ENCODE assay signal across 9 mouse cellular contexts in the genomic region with DNA sequence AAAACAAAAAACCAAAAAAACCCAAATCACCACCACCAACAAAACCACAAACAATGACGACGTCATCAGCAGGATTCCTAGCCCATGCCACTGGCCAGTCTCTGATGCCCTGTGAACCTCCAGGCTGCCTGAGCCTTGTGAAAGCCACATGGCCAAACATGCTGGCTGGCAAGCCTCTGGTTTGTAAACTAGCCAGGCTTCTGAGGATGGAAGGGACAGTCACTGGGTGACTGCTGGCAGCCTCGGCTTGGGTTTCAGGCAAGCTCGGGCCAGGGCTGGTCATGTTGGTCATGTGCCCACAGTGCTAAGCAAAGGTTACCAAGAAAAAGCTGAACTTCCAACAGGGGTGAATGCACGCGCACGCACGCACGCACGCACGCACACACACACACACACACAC. TPM values are rescaled to one million over a fixed set of nuclear protein-coding genes. Genes with fewer than 3 reads are reported as not detected.
DNase-seq lines count a peak whose midpoint lies in the region; ATAC-seq and TF ChIP-seq lines count a peak whose summit lies in the region.
"Had no signal": no experiment of that assay in that cellular context is flagged by ENCODE, and none has a peak within 500 bp of the region (broad histone marks: within the 10 kb centered on the region; RNA-seq: fewer than 3 reads in every experiment).

No protein-coding gene starts in this region.

- no peaks in the 10 kb centered on the region for H3K4me1 ChIP-seq in heart, embryonic 11.5 days (ENCODE audit: control insufficient read depth, insufficient read depth, low read length)
- H3K4me1 ChIP-seq in stomach, embryonic 15.5 days: no peaks in the 10 kb centered on the region
- H3K4me1 ChIP-seq in limb, embryonic 10.5 days: peaks cover 14% of the 10 kb centered on the region

- 82% methylated on average over 11 of the region's 11 CpGs for WGBS in heart, embryonic 11.5 days (ENCODE audit: insufficient replicate concordance)
- WGBS in stomach, embryonic 15.5 days: 80% methylated on average over 11 of the region's 11 CpGs
- WGBS in limb, embryonic 10.5 days: 90% methylated on average over 11 of the region's 11 CpGs

- H3K4me3 ChIP-seq in heart, embryonic 11.5 days (ENCODE audit: low read depth, low read length): no peak overlapping the region
- H3K4me3 ChIP-seq in gastrocnemius, adult 2 months: no peak overlapping the region
- H3K4me3 ChIP-seq in stomach, embryonic 15.5 days (replicated peaks): no peak overlapping the region
- no peak overlapping the region for H3K4me3 ChIP-seq in limb, embryonic 10.5 days

- intact Hi-C loops in gastrocnemius, adult 2 months (cut with DNase I): loop anchor here (5.0 kb wide), 1 partner anchor 246 kb away; no protein-coding TSS in a partner anchor

- TF ChIP-seq CTCF in gastrocnemius, adult 2 months (IDR thresholded peaks at IDR 0.05): no peak

- no peak overlapping the region for H3K27ac ChIP-seq in heart, embryonic 11.5 days (ENCODE audit: low read depth, low read length)
- peak overlapping the region; percentile 81 for H3K27ac ChIP-seq in gastrocnemius, adult 2 months
- no peak overlapping the region for H3K27ac ChIP-seq in stomach, embryonic 15.5 days
- H3K27ac ChIP-seq in limb, embryonic 10.5 days: no peak overlapping the region
- H3K27ac ChIP-seq: macrophage had no signal

- H3K36me3 ChIP-seq in heart, embryonic 11.5 days (ENCODE audit: control insufficient read depth, insufficient read depth, low read length): peaks cover 56% of the 10 kb centered on the region
- peaks cover 70% of the 10 kb centered on the region for H3K36me3 ChIP-seq in stomach, embryonic 15.5 days
- H3K36me3 ChIP-seq in limb, embryonic 10.5 days: peaks cover 99% of the 10 kb centered on the region

- no peak for ATAC-seq in heart, embryonic 11.5 days (replicated peaks; ENCODE audit: insufficient number of reproducible peaks, low FRiP score, low TSS enrichment)
- ATAC-seq in stomach, embryonic 15.5 days (ENCODE audit: insufficient read depth, low FRiP score, low read depth): peak; percentile 34; the same call in 1 of the 2 replicates
- no peak for ATAC-seq in megakaryocyte, adult 5-6 weeks (ENCODE audit: poor library complexity, severe bottlenecking)

- no peaks in the 10 kb centered on the region for H3K9me3 ChIP-seq in heart, embryonic 11.5 days (replicated peaks; ENCODE audit: control insufficient read depth, low read length)
- no peaks in the 10 kb centered on the region for H3K9me3 ChIP-seq in stomach, embryonic 15.5 days
- H3K9me3 ChIP-seq in limb, embryonic 10.5 days (replicated peaks): no peaks in the 10 kb centered on the region

- peak; percentile 80 to 87 for DNase-seq in heart, adult 18-20 months
- peak; percentile 48 for DNase-seq in right cerebral cortex, adult 18-20 months
- DNase-seq in right cerebral cortex, postnatal 4 days: no peak
- DNase-seq in gastrocnemius, adult 2 months: peak; percentile 95
- DNase-seq in limb, embryonic 10.5 days (ENCODE audit: low spot score): no peak

- no peak overlapping the region for H3K9ac ChIP-seq in heart, embryonic 11.5 days (ENCODE audit: low read depth, low read length)
- no peak overlapping the region for H3K9ac ChIP-seq in stomach, embryonic 15.5 days

- no peak overlapping the region for H3K4me2 ChIP-seq in heart, embryonic 11.5 days
- no peak overlapping the region for H3K4me2 ChIP-seq in stomach, embryonic 15.5 days

- H3K27me3 ChIP-seq in heart, embryonic 11.5 days (ENCODE audit: control insufficient read depth, insufficient read depth, low read length): no peaks in the 10 kb centered on the region
- H3K27me3 ChIP-seq in stomach, embryonic 15.5 days (replicated peaks): no peaks in the 10 kb centered on the region
- H3K27me3 ChIP-seq in limb, embryonic 10.5 days (ENCODE audit: low read depth, poor library complexity, severe bottlenecking): no peaks in the 10 kb centered on the region

RNA-seq across cellular contexts. Expression of gene Rflna, which starts 18.3 kb away (rescaled TPM):
- total RNA-seq in heart, adult 18-20 months (2021): under 1 TPM; 0.18 to 0.20 TPM
- polyA plus RNA-seq in heart, embryonic 11.5 days (2014; fragmentation: Nextera tagmentation; extraction: Ambion mirVana): 1.0 and 1.1 TPM in 2 replicates
- not detected for total RNA-seq in gastrocnemius, adult 2 months (2021)
- polyA plus RNA-seq in stomach, embryonic 15.5 days (2015; fragmentation: Nextera tagmentation; extraction: Ambion mirVana): 3.6 and 4.4 TPM in 2 replicates
- total RNA-seq in megakaryocyte, adult 5-6 weeks (2015): not detected in 2 replicates
- not detected in 2 replicates for total RNA-seq in megakaryocyte, adult 5-6 weeks (2017)
- polyA plus RNA-seq in limb, embryonic 10.5 days (2016; fragmentation: Nextera tagmentation; extraction: Ambion mirVana): 1.1 and 4.5 TPM in 2 replicates
- polyA plus RNA-seq: macrophage had no signal

Comparison
In these comparisons a context has a peak if more than half of its experiments do, and no peak if none do; other contexts are left out.
1. DNase-seq: peak in heart, adult 18-20 months (2 of 2), right cerebral cortex, adult 18-20 months (single experiment) and gastrocnemius, adult 2 months (single experiment); none in right cerebral cortex, postnatal 4 days (single experiment) and limb, embryonic 10.5 days (single experiment).